Mouse (Mus musculus) fibroblast of lung, adult 2 months (primary cell): ENCODE measurements around the gene Tubb2a.

ENCODE experiments used
- DNase-seq: peaks from one replicate; pipeline ENCODE4 v3.0.0-alpha.2; 2011; ENCODE audit warnings: low read depth

The Tubb2a gene

DNA sequence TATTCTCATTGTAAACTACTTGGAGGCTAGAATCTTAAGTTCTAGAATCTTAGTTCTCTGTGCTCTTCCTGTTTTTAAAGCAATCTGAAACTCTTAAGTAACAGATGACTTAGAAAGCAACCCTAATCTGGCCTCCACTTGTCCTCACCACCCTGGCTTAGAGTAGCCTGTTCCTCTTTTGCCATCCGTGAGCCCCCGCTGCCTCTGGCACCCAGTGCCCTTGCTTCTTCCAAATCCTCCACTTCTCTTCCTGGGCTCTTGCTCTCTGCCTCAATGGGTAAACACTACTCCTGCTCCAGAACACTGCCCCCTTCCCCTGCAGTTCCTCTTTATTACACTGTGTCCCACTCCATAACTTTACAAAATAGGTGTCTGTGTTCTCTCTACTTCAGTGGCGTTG, 26.1 kb downstream of the Tubb2a start:
- no peak for DNase-seq

- no peak for DNase-seq
These were observed 27.3 kb downstream of the Tubb2a start for GRCm38 (mm10) chr13:34050479-34050878.

- DNase-seq, result no peak
These were observed 30.3 kb downstream of the Tubb2a start for GRCm38 (mm10) chr13:34047526-34047925.

- peak; percentile 46 for DNase-seq
These were observed 31.3 kb downstream of the Tubb2a start for GRCm38 (mm10) chr13:34046421-34047012.

DNA sequence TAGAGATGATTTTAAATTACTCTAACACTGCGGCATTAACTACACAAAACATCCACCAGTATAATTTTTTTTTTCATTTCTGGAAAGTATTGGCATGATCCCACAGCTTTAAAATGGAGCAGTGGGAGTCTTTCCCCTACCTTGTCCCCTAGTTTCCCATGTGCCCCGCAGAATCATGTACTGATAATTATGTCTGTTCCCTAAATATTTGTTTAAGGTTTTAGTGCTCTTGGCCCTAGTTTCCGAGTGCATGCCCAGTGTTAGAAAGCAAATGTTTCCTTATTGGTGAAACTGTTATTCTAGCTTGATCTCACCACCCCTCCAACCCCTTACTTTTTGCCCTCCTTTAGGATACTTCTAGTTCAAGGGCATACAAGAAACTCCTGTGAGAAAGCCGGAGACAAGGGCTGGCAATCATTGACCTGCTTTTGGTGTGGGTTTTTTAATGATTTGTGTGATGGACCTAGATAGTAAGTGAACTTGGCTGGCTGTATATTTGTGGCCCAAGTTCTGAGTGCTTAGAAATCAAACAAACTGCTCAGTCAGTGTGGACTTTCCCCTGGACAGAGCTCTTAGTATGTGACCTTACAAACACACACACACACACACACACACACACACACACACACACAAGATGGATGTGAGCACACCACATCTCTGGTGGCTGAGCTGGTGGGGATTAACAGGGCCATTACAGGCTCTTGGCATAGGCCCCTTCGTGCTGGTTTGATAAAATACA, 32.1 kb downstream of the Tubb2a start:
- DNase-seq, result no peak

DNA sequence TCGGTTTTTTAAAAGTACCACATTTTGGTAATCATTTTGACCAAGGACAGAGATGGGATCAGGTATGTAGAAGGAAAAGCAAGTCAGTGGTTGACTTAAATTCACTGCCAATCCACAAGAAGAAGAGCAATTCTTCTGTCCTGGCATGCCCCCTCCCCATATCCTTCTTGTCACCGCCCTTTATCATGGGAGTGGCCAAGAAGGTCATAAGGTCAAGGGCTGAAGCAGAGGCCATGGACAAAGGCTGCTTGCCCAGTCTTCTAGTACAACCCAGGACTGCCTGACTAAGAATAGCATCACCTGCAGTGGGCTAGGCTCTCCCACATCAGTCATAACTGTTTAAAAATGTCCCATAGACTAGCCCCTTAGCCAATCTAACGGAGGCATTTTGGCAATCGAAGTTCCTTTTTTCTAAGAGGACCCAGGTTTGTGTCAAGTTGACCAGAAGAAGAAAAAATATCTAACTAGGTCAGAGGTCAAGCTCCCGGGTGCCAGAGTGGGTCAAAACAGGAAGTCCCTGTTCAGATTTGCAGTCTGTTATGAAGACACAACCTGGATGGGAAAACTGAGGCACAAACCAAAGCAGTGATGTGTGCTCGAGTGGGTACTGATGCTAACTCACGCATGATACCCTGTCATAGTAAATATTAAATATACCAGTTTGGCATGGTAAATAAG, 34.0 kb downstream of the Tubb2a start:
- DNase-seq, result no peak

DNA sequence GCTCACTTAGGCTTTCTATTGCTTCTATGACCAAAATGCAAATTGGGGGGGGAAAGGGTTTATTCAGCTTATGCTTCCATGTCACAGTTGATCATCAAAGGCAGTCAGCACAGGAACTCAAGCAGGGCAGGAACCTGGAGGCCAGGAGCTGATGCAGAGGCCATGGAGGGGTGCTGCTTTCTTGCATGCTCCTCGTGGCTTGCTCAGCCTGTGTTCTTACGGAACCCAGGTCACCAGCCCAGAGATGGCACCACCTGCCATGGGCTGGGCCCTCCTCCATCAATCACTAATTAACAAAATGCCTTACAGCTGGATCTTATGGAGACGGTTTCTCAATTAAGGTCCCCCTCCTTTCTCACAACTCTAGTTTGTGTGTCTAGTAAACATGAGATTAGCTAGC, 37.7 kb downstream of the Tubb2a start:
- no peak for DNase-seq

DNA sequence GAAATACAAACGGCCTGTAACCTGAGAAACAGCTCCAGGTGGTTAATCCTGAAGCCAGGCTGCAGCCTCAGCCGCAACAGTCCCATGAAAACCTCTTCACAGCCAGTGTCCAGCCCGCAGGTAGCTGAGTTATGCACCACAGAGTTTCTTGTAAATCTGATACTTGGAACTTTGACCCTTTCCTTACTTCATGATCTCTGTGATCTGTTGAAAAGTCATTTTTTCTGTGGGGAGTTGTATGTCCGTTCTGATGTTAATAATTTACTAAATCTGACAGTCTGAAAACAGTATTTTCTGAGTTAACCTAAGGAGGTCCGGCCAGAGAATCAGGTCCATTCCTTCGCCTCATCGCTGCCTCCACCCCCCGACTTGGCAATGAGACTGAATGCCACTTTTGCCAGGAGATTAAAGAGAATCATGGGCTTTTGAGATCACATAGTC, 38.9 kb downstream of the Tubb2a start:
- no peak for DNase-seq

DNA sequence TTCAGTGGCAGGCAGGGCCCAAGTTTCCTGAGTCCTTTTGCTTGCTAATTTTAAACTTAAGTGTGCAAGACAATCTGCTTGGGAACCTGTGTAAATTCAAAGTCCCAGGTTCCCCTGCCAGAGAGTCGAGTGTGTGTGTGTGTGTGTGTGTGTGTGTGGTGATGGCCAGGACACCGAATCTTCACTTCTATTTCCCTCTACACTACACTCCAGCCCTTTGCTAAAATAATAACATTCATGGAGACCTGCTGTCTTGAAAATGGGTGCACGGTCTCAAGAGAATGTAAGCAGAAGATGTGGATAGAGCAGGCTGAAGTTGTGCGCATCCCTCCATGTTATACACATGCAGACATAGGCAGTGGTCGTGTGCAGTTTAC, 39.8 kb downstream of the Tubb2a start:
- DNase-seq, result no peak

DNA sequence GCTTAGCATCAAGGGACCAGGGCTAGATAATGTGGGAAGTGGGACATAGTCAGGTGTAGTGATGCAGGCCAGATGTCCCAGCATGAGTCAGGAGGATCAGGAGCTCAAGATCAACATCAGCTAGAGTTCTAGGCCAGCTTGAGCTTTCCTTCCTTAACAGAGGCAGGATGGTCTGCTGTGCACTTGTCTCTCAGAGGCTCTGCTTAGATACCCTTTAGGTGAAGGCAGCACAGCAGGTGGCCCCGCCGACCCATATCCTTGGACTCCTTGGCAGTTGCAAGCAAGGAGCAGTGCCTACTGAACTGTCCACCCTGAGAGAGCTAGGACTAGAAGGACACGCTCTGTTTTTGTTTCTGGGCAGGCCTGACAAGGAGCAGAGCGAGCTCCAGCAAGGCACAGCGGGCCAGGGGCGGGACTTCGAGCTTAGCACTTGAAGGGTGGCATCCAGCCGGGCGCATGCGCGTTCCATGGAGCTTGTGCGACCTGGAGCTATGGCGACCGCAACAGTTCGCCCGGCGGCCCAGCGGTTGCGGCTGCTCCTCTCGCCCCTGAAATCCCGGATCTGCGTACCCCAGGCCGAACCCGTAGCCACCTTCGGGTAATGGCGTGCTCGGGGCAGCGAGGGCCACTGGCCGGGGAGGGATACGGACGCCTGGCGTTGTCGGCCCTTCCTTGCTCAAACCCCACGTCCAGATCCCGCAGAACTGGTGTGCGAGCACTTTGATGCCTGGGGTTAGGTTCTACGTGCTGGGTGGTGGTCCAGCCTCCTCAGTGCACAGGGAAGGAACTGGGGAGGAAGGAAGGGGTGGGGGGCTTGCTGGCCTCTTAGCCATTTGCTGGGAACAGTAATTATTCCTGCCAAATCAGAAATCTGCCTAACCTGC, 40.4 kb downstream of the Tubb2a start, which contains the start of gene Bphl:
Gene Bphl (plus strand): TSS at position 426 of the 884 bp plus-strand sequence.
- peak; percentile 79 for DNase-seq

DNA sequence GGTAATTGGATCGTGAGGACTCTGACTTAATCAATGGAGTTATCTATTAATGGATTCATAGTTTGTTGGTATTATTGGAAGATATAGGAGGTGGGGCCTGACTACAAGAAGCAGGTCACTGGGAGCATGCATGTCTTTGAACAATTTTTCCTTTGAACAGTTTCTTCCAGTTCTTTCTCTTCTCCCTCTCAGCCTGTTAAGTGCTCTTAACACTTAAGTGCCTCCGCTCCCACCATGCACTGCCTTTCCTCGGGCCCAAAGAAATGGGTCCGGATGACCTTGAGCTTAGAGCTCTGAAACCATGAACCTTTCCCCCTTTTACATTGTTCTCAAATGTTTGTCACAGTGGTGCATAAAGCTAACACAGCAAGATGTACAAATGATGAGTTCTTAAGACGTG, 41.1 kb downstream of the Tubb2a start:
- no peak for DNase-seq

DNA sequence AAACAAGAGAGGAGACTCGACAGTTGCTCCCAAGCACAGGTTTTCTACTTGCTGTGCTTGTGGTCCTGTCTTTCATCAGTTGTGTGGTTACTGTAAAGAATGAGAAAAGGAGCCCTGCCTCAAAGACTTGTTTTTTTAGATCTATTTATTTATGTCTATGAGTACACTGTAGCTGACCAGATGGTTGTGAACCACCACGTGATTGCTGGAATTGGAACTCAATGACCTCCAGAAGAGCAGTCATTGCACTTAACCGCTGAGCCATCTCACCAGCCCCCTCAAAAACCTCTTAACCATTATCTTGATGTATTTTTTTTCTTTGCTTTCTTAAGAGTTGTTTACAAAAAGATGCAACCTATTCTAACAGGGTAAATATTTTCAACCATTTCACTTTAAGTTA, 42.4 kb downstream of the Tubb2a start:
- DNase-seq, result no peak

GRCm38 (mm10) chr13:34032041-34032440, 45.8 kb downstream of the Tubb2a start:
- DNase-seq, result no peak
